Mouse (Mus musculus) kidney, adult 2 months (tissue): Measurements from ENCODE around the gene Pcdh10. TPM values are rescaled to one million over a fixed set of nuclear protein-coding genes. Genes with fewer than 3 reads are reported as not detected.
A peak's percentile ranks its signal among the peaks of the same experiment; 100 is the strongest.

Experiments used
- DNase-seq: peaks from one replicate; pipeline ENCODE4 v3.0.0; 2021
- H3K27ac ChIP-seq: fragments of 200-500 bp; 2 replicates; pipeline ENCODE4 v1.5.1; 2012; ENCODE audit warnings: low read depth, low read length, control low read depth, inconsistent platforms; ENCODE audit not compliant: insufficient read depth
- H3K27me3 ChIP-seq: fragments of 200-500 bp; replicated peaks from 2 replicates; pipeline ENCODE4 v1.6.1; 2012; ENCODE audit warnings: mild to moderate bottlenecking, moderate library complexity, low read length, inconsistent platforms; ENCODE audit not compliant: control insufficient read depth, insufficient read depth
- H3K36me3 ChIP-seq: fragments of 200-500 bp; 2 replicates; pipeline ENCODE4 v1.6.1; 2012; ENCODE audit warnings: mild to moderate bottlenecking, moderate library complexity, low read length, inconsistent platforms; ENCODE audit not compliant: control insufficient read depth, insufficient read depth
- H3K4me1 ChIP-seq: fragments of 200-500 bp; 2 replicates; pipeline ENCODE4 v1.6.1; 2011; ENCODE audit warnings: low read length; ENCODE audit not compliant: control insufficient read depth, insufficient read depth
- H3K4me3 ChIP-seq: fragments of 200-500 bp; 2 replicates; pipeline ENCODE4 v1.5.1; 2011; ENCODE audit warnings: mild to moderate bottlenecking, low read depth, low read length, control low read depth; ENCODE audit not compliant: insufficient read depth
- CTCF ChIP-seq: fragments of 200-500 bp; conservative IDR thresholded peaks from 2 replicates; pipeline ENCODE4 v1.5.1; 2011; ENCODE audit warnings: low read depth, mild to moderate bottlenecking, control low read depth, low read length, moderate library complexity, mixed read lengths; ENCODE audit not compliant: insufficient read depth, insufficient read length
- POLR2A ChIP-seq: fragments of 200-500 bp; IDR thresholded peaks from one replicate; pipeline ENCODE4 v1.6.1; 2011; ENCODE audit warnings: low read depth, low read length, control low read depth
- WGBS: fragments of 180-500 bp; shearing (Covaris S2); methylation state at CpG from one replicate; pipeline ENCODE4 v1.1.7; 2018; 5-methylcytosine and 5-hydroxymethylcytosine counted together
- polyA plus RNA-seq: library from polyadenylated mRNA; depleted of rRNA; stranded (reverse); fragments of >200 nt; gene quantifications from 2 replicates; pipeline ENCODE4 v1.2.3, GENCODE M21; 2012

Pcdh10 gene
- polyA plus RNA-seq, 1 experiment, result 0.33 TPM

- H3K27ac ChIP-seq, result no peak overlapping the region
- H3K4me1 ChIP-seq, result no peaks in the 10 kb centered on the region
- no peak for TF ChIP-seq CTCF
- 2% methylated on average over 55 of the region's 55 CpGs for WGBS
- no peaks in the 10 kb centered on the region for H3K36me3 ChIP-seq
- no peak overlapping the region for H3K4me3 ChIP-seq
- H3K27me3 ChIP-seq, result peaks cover 4% of the 10 kb centered on the region
- peak; percentile 4 for DNase-seq
These were observed 2.0 kb downstream of the Pcdh10 start for GRCm38 (mm10) chr3:45379972-45380761.

GRCm38 (mm10) chr3:45380811-45381761 lies 2.9 kb downstream of the Pcdh10 start:
- 1% methylated on average over 80 of the region's 82 CpGs for WGBS
- peak; percentile 2 for DNase-seq
- Histone ChIP-seq H3K4me1 (no peaks in the 10 kb centered on the region), H3K4me3 (no peak overlapping the region), H3K27ac (no peak overlapping the region), H3K27me3 (peaks cover 4% of the 10 kb centered on the region), H3K36me3 (no peaks in the 10 kb centered on the region)
- TF ChIP-seq CTCF (no peak), POLR2A (no peak)

- H3K4me1 ChIP-seq, result no peaks in the 10 kb centered on the region
- 41% methylated on average over 4 of the region's 4 CpGs for WGBS
- H3K27ac ChIP-seq, result no peak overlapping the region
- H3K36me3 ChIP-seq, result no peaks in the 10 kb centered on the region
- no peak for TF ChIP-seq CTCF
- TF ChIP-seq POLR2A, result no peak
- no peak overlapping the region for H3K4me3 ChIP-seq
- peaks cover 4% of the 10 kb centered on the region for H3K27me3 ChIP-seq
- DNase-seq, result no peak
These were observed 4.0 kb downstream of the Pcdh10 start for GRCm38 (mm10) chr3:45382032-45382755.

GRCm38 (mm10) chr3:45383831-45384230 lies 5.6 kb downstream of the Pcdh10 start:
- Histone ChIP-seq H3K4me1 (no peaks in the 10 kb centered on the region), H3K36me3 (no peaks in the 10 kb centered on the region), H3K4me3 (no peak overlapping the region), H3K27me3 (peaks cover 3% of the 10 kb centered on the region; the same call in 1 of the 2 replicates), H3K27ac (no peak overlapping the region)
- DNase-seq, result no peak
- 45% methylated on average over 2 of the region's 2 CpGs for WGBS
- TF ChIP-seq POLR2A, result no peak
- TF ChIP-seq CTCF, result no peak

- DNase-seq, result no peak
- no peak for TF ChIP-seq POLR2A
- TF ChIP-seq CTCF, result no peak
- WGBS, result 48% methylated on average over 3 of the region's 3 CpGs
- H3K27ac ChIP-seq, result no peak overlapping the region
- no peaks in the 10 kb centered on the region for H3K36me3 ChIP-seq
- no peak overlapping the region for H3K4me3 ChIP-seq
- no peaks in the 10 kb centered on the region for H3K4me1 ChIP-seq
- peaks cover 3% of the 10 kb centered on the region; the same call in 1 of the 2 replicates for H3K27me3 ChIP-seq
These were observed 6.8 kb downstream of the Pcdh10 start for GRCm38 (mm10) chr3:45385028-45385427.

- Histone ChIP-seq H3K36me3 (no peaks in the 10 kb centered on the region), H3K4me1 (no peaks in the 10 kb centered on the region), H3K4me3 (no peak overlapping the region), H3K27ac (no peak overlapping the region), H3K27me3 (peaks cover 3% of the 10 kb centered on the region; the same call in 1 of the 2 replicates)
- DNase-seq, result no peak
- WGBS, result 64% methylated on average over 2 of the region's 2 CpGs
- TF ChIP-seq POLR2A (no peak), CTCF (no peak)
These were observed 7.3 kb downstream of the Pcdh10 start for GRCm38 (mm10) chr3:45385451-45385850.
